Mouse (Mus musculus): ENCODE measurements around the gene Rabl6. TPM values are rescaled to one million over a fixed set of nuclear protein-coding genes. Genes with fewer than 3 reads are reported as not detected.

Rabl6 gene
- polyA plus RNA-seq, 1 experiment, result 58.2 TPM

GRCm38 (mm10) chr2:25627811-25628210 lies 19.5 kb upstream of the Rabl6 start, which contains the start of gene Fcna:
Fcna (minus strand) TSS chr2:25628030.
- TF ChIP-seq GATA1 (IDR thresholded peaks at IDR 0.05; ENCODE audit: borderline replicate concordance, low read length) (no peak), FLI1 (IDR thresholded peaks at IDR 0.05; ENCODE audit: low read length) (no peak)
- Histone ChIP-seq H3K4me3 (replicated peaks) (peak within 1 kb of the TSS; percentile 33), H3K4me1 (peaks cover 10% of the 10 kb centered on the region), H3K9me3 (no peaks in the 10 kb centered on the region), H3K27me3 (replicated peaks) (peaks cover 69% of the 10 kb centered on the region), H3K36me3 (replicated peaks; ENCODE audit: low read length) (no peaks in the 10 kb centered on the region)

DNA sequence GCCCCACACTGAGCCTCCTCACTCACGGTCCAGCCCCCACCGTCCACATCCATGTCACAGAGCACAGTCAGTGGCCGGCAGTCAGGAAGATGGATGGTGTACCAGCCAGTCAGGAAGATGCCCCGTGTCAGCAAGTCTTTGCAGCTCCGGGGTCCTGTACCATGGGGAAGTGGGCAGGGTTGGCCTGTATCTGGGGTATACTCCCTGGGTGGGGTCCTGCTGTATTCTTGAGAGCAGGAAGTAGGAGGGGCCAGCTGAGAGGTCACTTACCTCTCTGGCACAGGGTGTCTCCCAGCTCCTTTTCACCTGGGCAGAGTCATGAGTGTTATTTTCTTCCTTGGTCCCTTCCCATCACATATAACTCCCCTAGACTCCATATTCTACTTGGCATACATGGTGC lies 17.7 kb upstream of the Rabl6 start:
- TF ChIP-seq GATA1 (IDR thresholded peaks at IDR 0.05; ENCODE audit: borderline replicate concordance, low read length) (no peak), FLI1 (IDR thresholded peaks at IDR 0.05; ENCODE audit: low read length) (no peak)
- Histone ChIP-seq H3K4me3 (replicated peaks) (no peak overlapping the region), H3K36me3 (replicated peaks; ENCODE audit: low read length) (no peaks in the 10 kb centered on the region), H3K9me3 (no peaks in the 10 kb centered on the region), H3K4me1 (peaks cover 21% of the 10 kb centered on the region), H3K27me3 (replicated peaks) (peaks cover 71% of the 10 kb centered on the region)

DNA sequence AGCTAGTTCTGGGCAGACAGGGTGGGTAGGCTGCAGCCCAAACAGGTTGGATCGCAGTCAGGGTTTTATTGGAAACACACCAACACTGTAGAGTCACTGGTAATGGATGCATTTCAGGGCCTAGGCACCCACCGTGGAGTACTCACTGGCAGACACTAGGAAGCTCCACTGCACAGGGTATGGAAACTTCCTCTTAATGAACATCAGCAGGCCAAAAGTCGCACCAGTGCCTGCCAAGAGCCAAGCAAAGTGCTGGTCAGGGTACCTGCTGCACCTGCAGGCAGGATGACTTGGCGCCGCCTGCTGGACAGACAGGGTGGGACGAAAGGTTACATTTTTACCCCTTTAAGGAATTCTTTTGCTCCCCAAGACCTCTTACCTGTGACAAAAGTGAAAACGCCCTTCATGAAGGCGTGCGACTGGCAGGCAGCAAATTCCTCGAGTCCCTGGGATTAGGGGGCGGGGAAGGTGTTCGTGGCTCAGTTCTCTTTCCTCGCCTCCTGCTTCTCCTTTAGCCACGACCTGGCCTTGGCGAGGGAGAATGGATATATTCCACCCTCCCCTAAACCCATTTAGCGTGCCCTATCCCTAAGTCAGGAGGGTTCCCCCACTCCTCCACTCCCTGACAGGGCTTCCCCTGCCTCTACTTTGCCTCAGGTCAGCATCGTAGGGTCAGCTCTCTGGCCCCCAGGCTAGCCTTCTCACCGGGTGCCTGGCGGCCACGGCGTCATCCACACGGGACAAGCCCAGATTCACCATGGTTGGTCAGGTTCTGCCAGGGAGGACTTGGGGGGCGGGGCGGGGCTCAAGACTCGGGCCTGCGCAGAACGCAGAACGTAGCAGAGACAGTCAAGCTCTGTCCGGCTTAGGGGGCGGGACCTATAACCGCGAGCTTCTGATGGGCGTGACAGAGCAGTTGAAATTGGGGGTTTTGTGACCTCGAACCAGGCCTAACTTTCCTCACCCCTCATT lies 13.2 kb upstream of the Rabl6 start, which contains the start of gene Tmem141:
Gene Tmem141, minus strand, starts transcription at position 777 of the 972 bp plus-strand sequence.
- no peaks in the 10 kb centered on the region for H3K9me3 ChIP-seq
- H3K4me1 ChIP-seq, result peaks cover 21% of the 10 kb centered on the region
- H3K27me3 ChIP-seq (replicated peaks), result peaks cover 88% of the 10 kb centered on the region
- H3K36me3 ChIP-seq (replicated peaks; ENCODE audit: low read length), result no peaks in the 10 kb centered on the region
- TF ChIP-seq FLI1 (IDR thresholded peaks at IDR 0.05; ENCODE audit: low read length) (no peak), GATA1 (IDR thresholded peaks at IDR 0.05; ENCODE audit: borderline replicate concordance, low read length) (no peak)
- peak within 1 kb of the TSS; percentile 88 for H3K4me3 ChIP-seq (replicated peaks)

- H3K27me3 ChIP-seq (replicated peaks), result peaks cover 88% of the 10 kb centered on the region
- peak overlapping the region; percentile 88 for H3K4me3 ChIP-seq (replicated peaks)
- H3K4me1 ChIP-seq, result peaks cover 21% of the 10 kb centered on the region
- no peaks in the 10 kb centered on the region for H3K36me3 ChIP-seq (replicated peaks; ENCODE audit: low read length)
- TF ChIP-seq GATA1 (IDR thresholded peaks at IDR 0.05; ENCODE audit: borderline replicate concordance, low read length), result no peak
- no peak for TF ChIP-seq FLI1 (IDR thresholded peaks at IDR 0.05; ENCODE audit: low read length)
- H3K9me3 ChIP-seq, result no peaks in the 10 kb centered on the region
Observed at GRCm38 (mm10) chr2:25620852-25621228, 12.5 kb upstream of the Rabl6 start.

DNA sequence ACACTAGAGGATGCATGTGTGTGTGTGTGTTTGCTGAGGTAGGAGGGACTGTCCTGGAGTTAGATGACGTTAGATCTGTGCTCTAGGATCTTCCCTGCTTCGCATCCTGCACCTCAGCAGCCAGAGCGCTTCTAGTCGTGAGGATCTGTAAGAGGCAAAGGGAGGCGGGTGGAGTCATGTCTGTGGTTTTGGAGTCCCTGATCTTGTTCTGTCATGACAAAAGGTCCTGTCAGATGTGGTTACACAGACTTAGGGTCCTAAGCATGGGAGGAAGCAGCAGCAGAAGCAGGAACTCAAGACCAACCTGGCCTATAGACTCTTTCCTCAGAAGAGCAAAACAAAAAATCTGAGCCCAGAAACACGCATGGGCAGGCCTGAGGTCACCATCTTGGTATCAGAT lies 12.1 kb upstream of the Rabl6 start:
- Histone ChIP-seq H3K9me3 (no peaks in the 10 kb centered on the region), H3K36me3 (replicated peaks; ENCODE audit: low read length) (no peaks in the 10 kb centered on the region), H3K27me3 (replicated peaks) (peaks cover 89% of the 10 kb centered on the region), H3K4me3 (replicated peaks) (no peak overlapping the region), H3K4me1 (peaks cover 21% of the 10 kb centered on the region)
- TF ChIP-seq FLI1 (IDR thresholded peaks at IDR 0.05; ENCODE audit: low read length), result no peak
- no peak for TF ChIP-seq GATA1 (IDR thresholded peaks at IDR 0.05; ENCODE audit: borderline replicate concordance, low read length)

DNA sequence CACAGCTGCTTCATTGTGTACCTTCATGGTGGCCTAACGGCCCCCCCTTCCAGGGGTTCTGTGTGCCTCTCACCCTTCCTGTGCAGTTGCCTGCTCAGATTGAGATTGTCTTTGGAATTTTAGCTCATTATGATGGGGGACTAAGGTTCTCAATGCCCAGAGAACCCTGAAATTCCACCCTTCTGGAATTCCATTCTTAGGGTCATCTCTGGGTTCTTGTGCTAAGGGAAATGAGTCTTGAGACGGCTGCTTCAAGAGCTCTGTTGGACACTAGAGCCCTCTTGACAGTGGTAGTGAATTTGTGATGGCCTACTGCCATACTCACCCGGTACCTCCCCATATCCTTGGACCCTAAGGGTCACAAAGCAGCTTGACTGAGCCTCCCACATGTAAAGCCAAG lies 9.3 kb upstream of the Rabl6 start, which contains the start of gene Ccdc183:
Gene Ccdc183, minus strand, starts transcription at position 101 of the 400 bp plus-strand sequence.
- Histone ChIP-seq H3K27me3 (replicated peaks) (peaks cover 93% of the 10 kb centered on the region), H3K9me3 (no peaks in the 10 kb centered on the region), H3K4me3 (replicated peaks) (no peak within 1 kb of the TSS), H3K36me3 (replicated peaks; ENCODE audit: low read length) (no peaks in the 10 kb centered on the region), H3K4me1 (peaks cover 30% of the 10 kb centered on the region)
- no peak for TF ChIP-seq GATA1 (IDR thresholded peaks at IDR 0.05; ENCODE audit: borderline replicate concordance, low read length)
- no peak for TF ChIP-seq FLI1 (IDR thresholded peaks at IDR 0.05; ENCODE audit: low read length)

- no peak for TF ChIP-seq GATA1 (IDR thresholded peaks at IDR 0.05; ENCODE audit: borderline replicate concordance, low read length)
- no peak for TF ChIP-seq FLI1 (IDR thresholded peaks at IDR 0.05; ENCODE audit: low read length)
- Histone ChIP-seq H3K36me3 (replicated peaks; ENCODE audit: low read length) (no peaks in the 10 kb centered on the region), H3K27me3 (replicated peaks) (peaks cover 94% of the 10 kb centered on the region), H3K4me3 (replicated peaks) (no peak overlapping the region), H3K4me1 (peaks cover 24% of the 10 kb centered on the region), H3K9me3 (no peaks in the 10 kb centered on the region)
Observed at GRCm38 (mm10) chr2:25616398-25616797, 8.1 kb upstream of the Rabl6 start.

GRCm38 (mm10) chr2:25608671-25609070 lies 350 bp upstream of the Rabl6 start:
- Histone ChIP-seq H3K4me3 (replicated peaks) (peak overlapping the region; percentile 98), H3K9me3 (no peaks in the 10 kb centered on the region), H3K27me3 (replicated peaks) (peaks cover 36% of the 10 kb centered on the region), H3K36me3 (replicated peaks; ENCODE audit: low read length) (peaks cover 6% of the 10 kb centered on the region), H3K4me1 (peaks cover 34% of the 10 kb centered on the region)
- no peak for TF ChIP-seq FLI1 (IDR thresholded peaks at IDR 0.05; ENCODE audit: low read length)
- no peak for TF ChIP-seq GATA1 (IDR thresholded peaks at IDR 0.05; ENCODE audit: borderline replicate concordance, low read length)

GRCm38 (mm10) chr2:25602526-25602925 lies 5.8 kb downstream of the Rabl6 start:
- no peak overlapping the region for H3K4me3 ChIP-seq (replicated peaks)
- H3K4me1 ChIP-seq, result peaks cover 35% of the 10 kb centered on the region
- H3K36me3 ChIP-seq (replicated peaks; ENCODE audit: low read length), result peaks cover 68% of the 10 kb centered on the region
- H3K27me3 ChIP-seq (replicated peaks), result no peaks in the 10 kb centered on the region
- no peaks in the 10 kb centered on the region for H3K9me3 ChIP-seq
- TF ChIP-seq GATA1 (IDR thresholded peaks at IDR 0.05; ENCODE audit: borderline replicate concordance, low read length) (no peak), FLI1 (IDR thresholded peaks at IDR 0.05; ENCODE audit: low read length) (no peak)

DNA sequence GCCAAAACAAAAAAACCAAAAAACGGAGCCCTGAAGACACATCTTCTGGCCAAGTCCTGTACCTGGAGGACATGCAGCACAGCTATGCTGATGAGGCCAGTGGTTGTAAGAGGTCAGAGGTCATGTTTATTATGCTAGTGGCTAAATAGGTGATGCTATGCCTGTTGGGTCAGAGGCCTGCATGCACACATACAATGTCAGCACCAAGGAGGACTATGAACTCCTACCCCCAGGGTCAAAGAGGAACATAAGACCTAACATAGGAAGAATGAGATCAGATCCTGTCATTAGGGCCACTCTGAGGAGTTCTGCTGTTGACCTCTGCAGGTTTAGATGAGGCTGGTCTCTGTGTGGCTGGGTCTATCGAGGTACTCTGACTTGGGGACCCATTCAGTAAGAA lies 8.3 kb downstream of the Rabl6 start:
- Histone ChIP-seq H3K4me3 (replicated peaks) (no peak overlapping the region), H3K27me3 (replicated peaks) (no peaks in the 10 kb centered on the region), H3K9me3 (no peaks in the 10 kb centered on the region), H3K36me3 (replicated peaks; ENCODE audit: low read length) (peaks cover 93% of the 10 kb centered on the region), H3K4me1 (peaks cover 19% of the 10 kb centered on the region)
- no peak for TF ChIP-seq GATA1 (IDR thresholded peaks at IDR 0.05; ENCODE audit: borderline replicate concordance, low read length)
- no peak for TF ChIP-seq FLI1 (IDR thresholded peaks at IDR 0.05; ENCODE audit: low read length)

Measured in megakaryocyte, embryonic 14.5 days (primary cell).